Mouse (Mus musculus) ovary, adult 2 months (tissue): ENCODE measurements around the gene Kctd17. TPM values are rescaled to one million over a fixed set of nuclear protein-coding genes. Genes with fewer than 3 reads are reported as not detected.

Experiments used
- polyA plus RNA-seq: library from polyadenylated mRNA; depleted of rRNA; stranded (reverse); fragments of >200 nt; gene quantifications from 2 replicates; pipeline ENCODE4 v1.2.3, GENCODE M21; 2012; rRNA removed

Gene Kctd17
- 438 and 485 TPM in 2 replicates for polyA plus RNA-seq

GRCm38 (mm10) chr15:78428391-78429138, at the start of gene Kctd17:
Kctd17 (plus strand) TSS chr15:78428564.

GRCm38 (mm10) chr15:78395478-78395962, 32.8 kb upstream of the Kctd17 start, which contains the start of gene Tex33:
Tex33 (minus strand) TSS chr15:78395912.

GRCm38 (mm10) chr15:78405517-78406211, 22.7 kb upstream of the Kctd17 start, which contains the start of gene Tst:
Tst (minus strand) TSS chr15:78405907.

GRCm38 (mm10) chr15:78406293-78406934, 21.9 kb upstream of the Kctd17 start, which contains the start of gene Mpst:
Mpst (plus strand) TSS chr15:78406416.

GRCm38 (mm10) chr15:78468379-78468937, 40.1 kb downstream of the Kctd17 start, which contains the start of gene Tmprss6:
Tmprss6 (minus strand) TSS chr15:78468634.

Other genes starting within 250 kb of the Kctd17 start
- gene Pvalb, start 222.2 kb upstream of the Kctd17 start, polyA plus RNA-seq = not detected in 2 replicates
- 4.9 and 5.8 TPM in 2 replicates for gene Ncf4, start 183.8 kb upstream of the Kctd17 start, polyA plus RNA-seq
- 8.8 and 9.3 TPM in 2 replicates for gene Csf2rb2, start 122.8 kb upstream of the Kctd17 start, polyA plus RNA-seq
- 11.4 and 11.6 TPM in 2 replicates for gene Csf2rb, start 102.8 kb upstream of the Kctd17 start, polyA plus RNA-seq
- gene Tex33, start 32.7 kb upstream of the Kctd17 start, polyA plus RNA-seq = not detected in 2 replicates
- 255 and 260 TPM in 2 replicates for gene Tst, start 22.7 kb upstream of the Kctd17 start, polyA plus RNA-seq
- gene Mpst, start 22.1 kb upstream of the Kctd17 start, polyA plus RNA-seq = 252 and 268 TPM in 2 replicates
- gene Tmprss6, start 40.1 kb downstream of the Kctd17 start, polyA plus RNA-seq = 2.8 and 4.7 TPM in 2 replicates
- gene Il2rb, start 66.7 kb downstream of the Kctd17 start, polyA plus RNA-seq = 5.2 and 5.4 TPM in 2 replicates
- gene C1qtnf6, start 102.9 kb downstream of the Kctd17 start, polyA plus RNA-seq = 174 and 185 TPM in 2 replicates
- 1.6 and 4.0 TPM in 2 replicates for gene Sstr3, start 116.1 kb downstream of the Kctd17 start, polyA plus RNA-seq
- gene Rac2, start 144.2 kb downstream of the Kctd17 start, polyA plus RNA-seq = 25.3 and 54.1 TPM in 2 replicates
- 36.0 and 41.9 TPM in 2 replicates for gene Cyth4, start 168.5 kb downstream of the Kctd17 start, polyA plus RNA-seq